Mouse (Mus musculus): ENCODE results near the gene Pidd1.

GRCm38 (mm10) chr7:141403305-141403704 lies 40.5 kb downstream of the Pidd1 start:
- TF ChIP-seq CTCF (conservative IDR thresholded peaks at IDR 0.05 in 1 of 2, IDR thresholded peaks at IDR 0.05 in 1 of 2; ENCODE audit: low read depth in 2 of 2, low read length in 2 of 2), result peak; percentile 51 to 83
- no peak for TF ChIP-seq ELF1 (IDR thresholded peaks at IDR 0.05; ENCODE audit: low read depth, low read length)
- no peak for TF ChIP-seq MAFK (IDR thresholded peaks at IDR 0.05; ENCODE audit: insufficient replicate concordance, low read length)

Measured in CH12.LX (cell line).